Mouse (Mus musculus) kidney, embryonic 16.5 days (tissue): ENCODE data around the gene Cln6. TPM values are rescaled to one million over a fixed set of nuclear protein-coding genes. Genes with fewer than 3 reads are reported as not detected.

Source experiments
- ATAC-seq: fragments of 200-750 bp; cut with Nextera tagmentation; 2 replicates; pipeline ENCODE4 v1.8.0; 2017; ENCODE audit warnings: moderate TSS enrichment; ENCODE audit not compliant: low FRiP score, low TSS enrichment
- H3K27ac ChIP-seq: fragments of 300-500 bp; sonication (generic); 2 replicates; pipeline ENCODE4 v1.5.1; 2014; ENCODE audit warnings: low read length
- H3K27me3 ChIP-seq: fragments of 300-500 bp; sonication (generic); 2 replicates; pipeline ENCODE4 v1.6.1; 2014; ENCODE audit warnings: low read length, control low read depth, mixed read lengths; ENCODE audit not compliant: insufficient read depth
- H3K36me3 ChIP-seq: fragments of 300-500 bp; sonication (generic); 2 replicates; pipeline ENCODE4 v1.6.1; 2014; ENCODE audit warnings: low read length, control low read depth, mixed read lengths; ENCODE audit not compliant: insufficient read depth
- H3K4me1 ChIP-seq: fragments of 300-500 bp; sonication (generic); 2 replicates; pipeline ENCODE4 v1.6.1; 2014; ENCODE audit warnings: low read length, control low read depth, mixed read lengths; ENCODE audit not compliant: insufficient read depth
- H3K4me2 ChIP-seq: fragments of 300-500 bp; sonication (generic); replicated peaks from 2 replicates; pipeline ENCODE4 v1.6.1; 2014; ENCODE audit warnings: low read depth, low read length
- H3K4me3 ChIP-seq: fragments of 300-500 bp; sonication (generic); 2 replicates; pipeline ENCODE4 v1.5.1; 2014; ENCODE audit warnings: mild to moderate bottlenecking, low read length
- H3K9ac ChIP-seq: fragments of 300-500 bp; sonication (generic); replicated peaks from 2 replicates; pipeline ENCODE4 v1.6.1; 2014; ENCODE audit warnings: low read length
- H3K9me3 ChIP-seq: fragments of 300-500 bp; sonication (generic); 2 replicates; pipeline ENCODE4 v1.6.1; 2016; ENCODE audit warnings: low read length, control low read depth
- WGBS: fragments of 180-500 bp; shearing (Covaris S2); extraction: QIAGEN DNeasy Blood & Tissue Kit; methylation state at CpG from one replicate; pipeline ENCODE4 v1.1.7; 2014; 5-methylcytosine and 5-hydroxymethylcytosine counted together
- polyA plus RNA-seq: library from polyadenylated mRNA; unstranded; fragments of >200 nt; fragmentation: Nextera tagmentation; extraction: Ambion mirVana; gene quantifications from 2 replicates; pipeline ENCODE4 v1.2.1, GENCODE M21; 2015

Gene Cln6
- polyA plus RNA-seq, 1 experiment from 2014 or later, result 26.4 TPM

DNA sequence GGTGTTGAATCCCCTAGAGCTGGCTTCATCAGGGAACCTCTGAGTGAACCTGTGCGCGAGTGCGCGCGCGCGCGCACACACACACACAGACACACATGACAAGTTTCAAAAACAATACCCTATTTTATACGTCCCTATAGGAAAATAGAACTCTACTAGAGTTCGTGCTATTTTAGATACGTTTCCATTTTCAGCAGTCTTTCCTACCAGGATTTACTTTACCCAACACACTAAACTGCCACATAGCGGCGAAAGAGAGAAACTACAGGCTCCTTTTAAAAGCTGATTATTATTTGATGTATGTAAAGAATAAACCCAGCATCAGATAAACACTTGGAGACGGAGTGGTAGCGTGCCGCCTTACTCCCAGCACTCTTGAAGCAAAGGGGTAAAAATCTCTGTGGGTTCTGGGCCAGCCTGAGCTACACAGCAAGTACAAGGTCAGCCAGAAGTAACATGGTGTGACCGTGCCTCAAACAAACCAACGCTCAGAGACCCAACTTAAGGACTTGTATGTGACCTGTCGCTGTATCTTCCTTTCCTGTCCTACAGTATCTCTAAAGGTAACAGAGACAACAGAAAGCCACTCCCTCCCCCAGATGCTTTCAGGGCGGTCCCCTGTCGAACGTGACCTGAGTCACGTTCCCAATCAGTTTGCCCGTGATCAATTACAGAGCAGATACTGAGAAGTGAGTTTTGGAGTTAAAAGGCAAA is 10.5 kb upstream of the Cln6 start:
- H3K4me1 ChIP-seq, result peaks cover 13% of the 10 kb centered on the region
- H3K27ac ChIP-seq, result peak overlapping the region; percentile 51

GRCm38 (mm10) chr9:62828662-62829086 is 9.9 kb upstream of the Cln6 start:
- Histone ChIP-seq H3K4me1 (peaks cover 13% of the 10 kb centered on the region), H3K27ac (peak overlapping the region; percentile 51; the same call in 1 of the 2 replicates), H3K27me3 (no peaks in the 10 kb centered on the region), H3K4me2 (peak overlapping the region; percentile 58), H3K36me3 (no peaks in the 10 kb centered on the region), H3K9me3 (no peaks in the 10 kb centered on the region), H3K4me3 (peak overlapping the region; percentile 32), H3K9ac (no peak overlapping the region)
- ATAC-seq, result peak; percentile 98
- WGBS, result under 1% methylated on average over 23 of the region's 23 CpGs

More for the DNA sequence above, 10.5 kb upstream of the Cln6 start:
- ATAC-seq, result no peak
- WGBS, result 10% methylated on average over 24 of the region's 24 CpGs
- Histone ChIP-seq H3K4me3 (peak overlapping the region; percentile 32), H3K9ac (0 out of 2 replicates have a peak overlapping the region, but pooled peaks have one; percentile 7), H3K27me3 (no peaks in the 10 kb centered on the region), H3K9me3 (no peaks in the 10 kb centered on the region), H3K4me2 (peak overlapping the region; percentile 58), H3K36me3 (no peaks in the 10 kb centered on the region)

DNA sequence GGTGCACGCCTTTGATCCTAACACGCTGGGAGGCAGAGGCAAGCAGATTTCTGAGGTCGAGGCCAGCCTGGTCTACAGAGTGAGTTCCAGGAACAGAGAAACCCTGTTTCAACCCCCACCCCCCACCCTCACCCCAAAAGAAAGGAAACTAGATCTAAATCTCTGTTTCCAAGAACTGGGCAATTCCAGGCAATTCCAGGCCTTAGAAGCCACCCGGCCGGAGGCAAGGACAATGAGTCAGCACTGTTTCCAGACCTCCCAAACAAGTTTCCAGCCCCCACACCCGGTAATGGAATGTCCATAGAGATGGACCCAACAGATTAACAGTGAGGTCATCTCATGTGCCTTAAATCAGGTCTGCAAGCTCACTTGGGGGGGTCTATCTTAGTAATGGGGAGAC is 8.7 kb upstream of the Cln6 start:
- Histone ChIP-seq H3K9me3 (no peaks in the 10 kb centered on the region), H3K4me2 (no peak overlapping the region), H3K27ac (no peak overlapping the region), H3K27me3 (no peaks in the 10 kb centered on the region), H3K36me3 (no peaks in the 10 kb centered on the region), H3K4me1 (peaks cover 13% of the 10 kb centered on the region), H3K9ac (no peak overlapping the region), H3K4me3 (no peak overlapping the region)
- 76% methylated on average over 6 of the region's 6 CpGs for WGBS
- no peak for ATAC-seq

- Histone ChIP-seq H3K27ac (no peak overlapping the region), H3K9ac (no peak overlapping the region), H3K9me3 (no peaks in the 10 kb centered on the region), H3K27me3 (no peaks in the 10 kb centered on the region), H3K4me2 (no peak overlapping the region), H3K4me1 (peaks cover 18% of the 10 kb centered on the region), H3K36me3 (no peaks in the 10 kb centered on the region), H3K4me3 (no peak overlapping the region)
- ATAC-seq, result no peak
- 72% methylated on average over 5 of the region's 5 CpGs for WGBS
Observed at GRCm38 (mm10) chr9:62834906-62835305, 3.7 kb upstream of the Cln6 start.

DNA sequence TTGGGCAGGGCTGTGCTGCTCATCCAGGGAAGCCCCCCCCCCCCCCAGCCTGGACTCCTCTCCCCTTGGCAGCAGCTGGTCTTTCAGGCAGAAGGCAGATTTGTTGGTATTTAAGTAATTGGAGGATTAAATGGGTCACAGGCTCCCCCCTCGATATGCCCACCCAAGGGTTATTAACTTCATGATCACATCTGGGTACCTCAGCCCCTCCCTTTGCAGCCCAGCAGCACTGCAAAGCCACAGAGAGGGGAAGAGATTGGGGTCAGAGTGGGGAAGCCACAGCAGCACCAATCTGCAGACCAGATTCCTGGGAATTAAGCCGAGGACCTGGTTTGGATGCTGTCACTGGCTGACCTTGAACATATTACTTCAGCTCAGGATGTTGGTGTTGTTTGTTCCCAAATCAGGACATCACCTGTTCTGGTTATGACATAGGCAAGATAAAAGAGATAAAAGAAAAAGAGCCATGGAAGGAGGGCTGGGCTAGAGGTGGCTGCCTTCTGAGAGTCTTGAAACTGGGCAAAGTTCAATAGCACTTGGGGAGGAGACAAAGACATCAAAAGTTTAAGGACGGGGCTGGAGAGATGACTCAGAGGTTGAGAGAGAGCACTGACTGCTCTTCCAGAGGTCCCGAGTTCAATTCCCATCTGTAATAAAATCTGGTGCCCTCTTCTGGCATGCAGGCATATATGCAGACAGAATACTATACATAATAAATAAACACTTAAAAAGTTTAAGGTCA is 2.7 kb upstream of the Cln6 start:
- Histone ChIP-seq H3K4me3 (no peak overlapping the region), H3K9ac (no peak overlapping the region), H3K36me3 (no peaks in the 10 kb centered on the region), H3K4me2 (no peak overlapping the region), H3K27me3 (no peaks in the 10 kb centered on the region), H3K9me3 (no peaks in the 10 kb centered on the region), H3K27ac (no peak overlapping the region), H3K4me1 (peaks cover 19% of the 10 kb centered on the region)
- 47% methylated on average over 4 of the region's 4 CpGs for WGBS
- ATAC-seq, result no peak

DNA sequence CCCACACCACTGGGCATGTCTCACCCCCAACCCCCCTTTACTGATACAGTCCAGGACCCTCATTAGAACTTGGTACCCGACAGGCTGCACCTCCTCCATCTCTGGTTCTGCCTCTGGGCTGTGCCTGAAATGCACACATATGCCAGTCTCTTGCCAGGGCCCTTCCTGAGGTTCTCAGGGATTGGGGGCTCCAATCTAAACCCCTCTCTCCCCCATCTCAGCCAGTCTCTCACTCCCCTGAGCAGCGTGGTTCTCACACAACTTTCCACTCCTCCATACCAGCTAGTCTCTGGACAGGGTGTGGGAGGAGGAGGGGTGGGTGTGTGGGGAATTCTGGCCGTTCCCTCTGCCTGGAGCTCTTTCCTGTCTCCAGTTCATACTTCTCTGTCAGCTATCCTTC is 974 bp upstream of the Cln6 start:
- H3K4me3 ChIP-seq, result no peak overlapping the region
- no peaks in the 10 kb centered on the region for H3K27me3 ChIP-seq
- H3K27ac ChIP-seq, result peak overlapping the region; percentile 83
- no peaks in the 10 kb centered on the region for H3K36me3 ChIP-seq
- no peak overlapping the region for H3K4me2 ChIP-seq
- peaks cover 19% of the 10 kb centered on the region for H3K4me1 ChIP-seq
- peak overlapping the region; percentile 90; the same call in 1 of the 2 replicates for H3K9ac ChIP-seq
- ATAC-seq, result peak; percentile 18; the same call in 1 of the 2 replicates
- WGBS, result 25% methylated on average over 3 of the region's 3 CpGs
- H3K9me3 ChIP-seq, result no peaks in the 10 kb centered on the region

- Histone ChIP-seq H3K9ac (peak overlapping the region; percentile 90), H3K36me3 (no peaks in the 10 kb centered on the region), H3K27me3 (no peaks in the 10 kb centered on the region), H3K4me2 (peak overlapping the region; percentile 82), H3K27ac (peak overlapping the region; percentile 83), H3K4me3 (peak overlapping the region; percentile 56), H3K4me1 (peaks cover 19% of the 10 kb centered on the region), H3K9me3 (no peaks in the 10 kb centered on the region)
- peak; percentile 33; the same call in 1 of the 2 replicates for ATAC-seq
- WGBS, result 10% methylated on average over 8 of the region's 8 CpGs
Observed at GRCm38 (mm10) chr9:62838146-62838505, 459 bp upstream of the Cln6 start.

DNA sequence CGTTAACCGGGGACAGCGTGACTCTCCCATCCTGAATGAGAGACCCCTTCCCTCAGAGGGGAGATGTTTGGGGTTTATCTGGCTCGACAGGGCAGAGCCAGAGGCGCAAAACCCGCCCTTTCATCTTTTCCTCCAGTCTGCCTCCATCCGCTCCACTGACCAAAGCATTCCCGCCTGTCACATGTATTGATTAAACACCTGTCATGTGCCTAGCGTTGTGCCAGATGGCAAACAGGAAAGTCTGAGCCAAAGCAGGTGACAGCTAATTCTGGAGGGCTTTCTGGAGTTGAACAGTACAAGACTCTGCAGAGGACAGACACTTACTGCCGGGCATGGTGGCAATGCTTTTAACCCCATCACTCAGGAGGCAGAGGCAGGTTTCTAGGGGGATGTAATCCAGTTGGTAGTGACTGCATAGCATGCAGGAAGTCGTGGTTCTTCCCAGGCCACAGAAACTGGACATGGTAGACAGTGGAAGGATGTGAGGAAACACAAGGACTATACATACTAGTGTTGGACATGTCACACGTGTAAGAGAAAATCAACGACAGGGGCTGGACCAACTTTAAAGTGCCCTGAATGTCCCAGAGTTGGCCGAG is 686 bp downstream of the Cln6 start:
- WGBS, result 10% methylated on average over 14 of the region's 14 CpGs
- peak; percentile 0 for ATAC-seq
- no peaks in the 10 kb centered on the region for H3K36me3 ChIP-seq

GRCm38 (mm10) chr9:62843356-62844024 is 4.9 kb downstream of the Cln6 start:
- peaks cover 10% of the 10 kb centered on the region for H3K4me1 ChIP-seq
- no peak overlapping the region for H3K9ac ChIP-seq
- no peaks in the 10 kb centered on the region for H3K27me3 ChIP-seq
- H3K4me2 ChIP-seq, result no peak overlapping the region
- no peak for ATAC-seq
- 88% methylated on average over 10 of the region's 10 CpGs for WGBS
- H3K36me3 ChIP-seq, result 0 out of 2 replicates have a peak, but pooled peaks cover 6% of the 10 kb centered on the region
- H3K4me3 ChIP-seq, result no peak overlapping the region
- H3K9me3 ChIP-seq, result no peaks in the 10 kb centered on the region
- H3K27ac ChIP-seq, result no peak overlapping the region

More for the DNA sequence above, 686 bp downstream of the Cln6 start:
- Histone ChIP-seq H3K4me2 (peak overlapping the region; percentile 82), H3K4me1 (peaks cover 19% of the 10 kb centered on the region), H3K9me3 (no peaks in the 10 kb centered on the region), H3K27me3 (no peaks in the 10 kb centered on the region), H3K9ac (peak overlapping the region; percentile 90), H3K27ac (peak overlapping the region; percentile 83), H3K4me3 (peak overlapping the region; percentile 56)
